ENCODE assay signal across 8 mouse cellular contexts in the genomic region with DNA sequence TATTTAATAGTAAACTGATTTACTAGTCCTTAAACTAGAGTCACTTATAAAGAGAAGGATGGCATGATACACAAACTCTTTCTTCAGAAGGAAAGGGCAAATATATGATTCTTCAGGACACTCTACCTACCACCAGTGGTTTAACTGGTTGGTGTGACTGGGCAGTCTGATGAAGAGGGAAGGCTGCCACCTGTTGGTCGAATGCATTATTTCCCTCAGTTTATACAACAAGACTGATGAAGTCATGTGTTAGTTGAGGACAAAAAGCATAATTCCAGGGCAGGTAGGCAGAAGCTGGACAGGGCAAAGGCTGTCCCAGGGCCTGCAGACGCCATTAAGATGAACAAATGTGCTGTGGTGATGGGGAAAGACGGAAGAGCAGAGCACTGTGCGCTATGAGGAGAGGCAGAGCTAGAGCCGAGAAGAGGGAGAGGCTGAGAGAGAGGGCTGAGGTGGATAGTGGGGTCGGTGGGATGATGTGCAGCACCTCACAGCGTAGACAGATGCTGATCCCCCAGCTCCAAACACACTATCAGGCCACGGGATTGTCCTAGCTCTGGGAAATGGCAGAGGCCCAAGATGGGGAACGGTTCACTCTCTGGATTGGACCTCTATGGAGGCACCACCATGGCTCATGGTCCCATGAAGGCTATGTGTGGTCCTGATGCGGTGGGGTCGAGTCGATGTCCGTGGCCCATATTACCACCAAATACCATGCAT. TPM values are rescaled to one million over a fixed set of nuclear protein-coding genes. Genes with fewer than 3 reads are reported as not detected.
DNase-seq lines count a peak whose midpoint lies in the region; ATAC-seq and TF ChIP-seq lines count a peak whose summit lies in the region.

No protein-coding gene starts in this region.

- 50% methylated on average over 13 of the region's 13 CpGs for WGBS in liver, embryonic 14.5 days (ENCODE audit: insufficient replicate concordance)
- WGBS in small intestine, adult 2 months = 54% methylated on average over 13 of the region's 13 CpGs

- TF ChIP-seq CTCF in liver, embryonic 14.5 days (IDR thresholded peaks at IDR 0.05; ENCODE audit: low read depth) = peak; percentile 84
- peak; percentile 31; the same call in 1 of the 2 replicates for TF ChIP-seq CTCF in small intestine, adult 2 months (IDR thresholded peaks at IDR 0.05; ENCODE audit: extremely low read depth, insufficient read length, insufficient replicate concordance, low read depth, low read length)

- H3K36me3 ChIP-seq in liver, embryonic 14.5 days (replicated peaks; ENCODE audit: control insufficient read depth, insufficient read depth, low read depth) = peaks cover 2% of the 10 kb centered on the region; the same call in 1 of the 2 replicates
- peaks cover 11% of the 10 kb centered on the region for H3K36me3 ChIP-seq in small intestine, adult 2 months (ENCODE audit: control insufficient read depth, insufficient read depth, low read length)

- no peak for TF ChIP-seq POLR2A in small intestine, adult 2 months (IDR thresholded peaks at IDR 0.05; ENCODE audit: low read depth, low read length)

- H3K4me2 ChIP-seq in liver, embryonic 14.5 days (ENCODE audit: low read depth) = no peak overlapping the region

- no peaks in the 10 kb centered on the region for H3K9me3 ChIP-seq in liver, embryonic 14.5 days (ENCODE audit: control insufficient read depth, low read length)

- TF ChIP-seq EP300 in liver, embryonic 14.5 days (IDR thresholded peaks at IDR 0.05; ENCODE audit: low read depth) = no peak

- H3K9ac ChIP-seq in liver, embryonic 14.5 days (replicated peaks) = no peak overlapping the region

- no peaks in the 10 kb centered on the region for H3K27me3 ChIP-seq in liver, embryonic 14.5 days (ENCODE audit: control insufficient read depth, insufficient read depth, low read length)
- H3K27me3 ChIP-seq in small intestine, adult 2 months (ENCODE audit: control insufficient read depth, insufficient read depth, low read length) = no peaks in the 10 kb centered on the region

- H3K27ac ChIP-seq in liver, embryonic 14.5 days = no peak overlapping the region
- no peak overlapping the region for H3K27ac ChIP-seq in small intestine, adult 2 months (ENCODE audit: insufficient read depth, low read depth, low read length)

- peak; percentile 88 for DNase-seq in CD4-positive, CD25-positive, alpha-beta regulatory T cell, adult 2 months (ENCODE audit: low read depth, low spot score)
- DNase-seq in ovary, postnatal 14 days (ENCODE audit: low spot score) = peak; percentile 55
- DNase-seq in ovary, postnatal 10 days (ENCODE audit: low spot score) = no peak
- peak; percentile 47 to 78 for DNase-seq in cerebellum, postnatal 25 days
- peak; percentile 53 to 55 (median 55) for DNase-seq in liver, embryonic 14.5 days (ENCODE audit: low read depth in 3 of 3, low spot score in 3 of 3)

- peaks cover 16 to 18% of the 10 kb centered on the region in 2 experiments for H3K4me1 ChIP-seq in liver, embryonic 14.5 days (replicated peaks; ENCODE audit: control insufficient read depth in 2 of 2, insufficient read depth in 2 of 2, low read length in 1 of 2)
- H3K4me1 ChIP-seq in small intestine, adult 2 months (ENCODE audit: control insufficient read depth, insufficient read depth, insufficient read length, low read length) = peaks cover 3% of the 10 kb centered on the region; the same call in 1 of the 2 replicates

- ATAC-seq in CD4-positive, CD25-positive, alpha-beta regulatory T cell, adult 4 months = no peak
- ATAC-seq in hematopoietic stem cell, adult 5-6 weeks (replicated peaks in 1 of 2; ENCODE audit: insufficient read depth in 1 of 2, low FRiP score in 2 of 2, low TSS enrichment in 1 of 2, low read depth in 1 of 2, poor library complexity in 2 of 2, severe bottlenecking in 2 of 2) = peak; percentile 19 to 30; a peak in 1 of 4 replicates
- no peak for ATAC-seq in liver, embryonic 14.5 days (ENCODE audit: insufficient read depth)

- H3K4me3 ChIP-seq in liver, embryonic 14.5 days (ENCODE audit: insufficient read depth in 1 of 2, low read depth in 2 of 2, low read length in 2 of 2) = no peak overlapping the region
- H3K4me3 ChIP-seq in small intestine, adult 2 months (ENCODE audit: low read depth, low read length) = no peak overlapping the region

RNA-seq across cellular contexts. Expression of gene Traf5, which starts 2.3 kb away (rescaled TPM):
- 10 to 100 TPM; 67.5 to 87.0 TPM for polyA plus RNA-seq in CD4-positive, CD25-positive, alpha-beta regulatory T cell, adult 4 months (2017; shearing (Covaris generic))
- 16.1 and 21.1 TPM in 2 replicates for total RNA-seq in hematopoietic stem cell, adult 5-6 weeks (2017)
- polyA plus RNA-seq in liver, embryonic 14.5 days (2012; rRNA removed) = 4.9 and 7.2 TPM in 2 replicates
- 4.9 and 6.6 TPM in 2 replicates for polyA plus RNA-seq in liver, embryonic 14.5 days (2014; fragmentation: Nextera tagmentation; extraction: Ambion mirVana)
- polyA plus RNA-seq in small intestine, adult 2 months (2012; rRNA removed) = 5.0 and 9.7 TPM in 2 replicates

RNA-seq across cellular contexts. Expression of gene Rcor3, which starts 43.3 kb away (rescaled TPM):
- polyA plus RNA-seq in CD4-positive, CD25-positive, alpha-beta regulatory T cell, adult 4 months (2017; shearing (Covaris generic)) = 10 to 100 TPM; 13.1 to 16.2 TPM
- 19.6 and 26.6 TPM in 2 replicates for total RNA-seq in hematopoietic stem cell, adult 5-6 weeks (2017)
- 7.1 and 9.1 TPM in 2 replicates for polyA plus RNA-seq in liver, embryonic 14.5 days (2012; rRNA removed)
- polyA plus RNA-seq in liver, embryonic 14.5 days (2014; fragmentation: Nextera tagmentation; extraction: Ambion mirVana) = 6.7 and 6.9 TPM in 2 replicates
- polyA plus RNA-seq in small intestine, adult 2 months (2012; rRNA removed) = 19.9 and 38.0 TPM in 2 replicates

Comparison
In these comparisons a context has a peak if more than half of its experiments do, and no peak if none do; other contexts are left out.
1. ATAC-seq: peak in hematopoietic stem cell, adult 5-6 weeks (2 of 2); none in CD4-positive, CD25-positive, alpha-beta regulatory T cell, adult 4 months (single experiment) and liver, embryonic 14.5 days (single experiment).